Mouse (Mus musculus) liver, adult 2 months (tissue): ENCODE measurements around the gene Plekhg5. TPM values are rescaled to one million over a fixed set of nuclear protein-coding genes. Genes with fewer than 3 reads are reported as not detected.

ENCODE experiments used
- DNase-seq: peaks from one replicate; pipeline ENCODE4 v3.0.0-alpha.2; 2011; ENCODE audit warnings: low read depth, low spot score; ENCODE audit errors: extremely low read depth
- H3K27ac ChIP-seq: fragments of 200-500 bp; replicated peaks from 2 replicates; pipeline ENCODE4 v1.5.1; 2012; ENCODE audit warnings: low read depth, mild to moderate bottlenecking, control low read depth, inconsistent platforms, low read length; ENCODE audit not compliant: insufficient read depth
- H3K27me3 ChIP-seq: fragments of 200-500 bp; 2 replicates; pipeline ENCODE4 v1.6.1; 2012; ENCODE audit warnings: mild to moderate bottlenecking, moderate library complexity, low read length, inconsistent platforms; ENCODE audit not compliant: control insufficient read depth, insufficient read depth
- H3K36me3 ChIP-seq: fragments of 200-500 bp; 2 replicates; pipeline ENCODE4 v1.6.1; 2012; ENCODE audit warnings: low read length, inconsistent platforms; ENCODE audit not compliant: control insufficient read depth, insufficient read depth
- H3K4me1 ChIP-seq: fragments of 200-500 bp; 2 replicates; pipeline ENCODE4 v1.6.1; 2011; ENCODE audit warnings: low read length; ENCODE audit not compliant: control insufficient read depth, insufficient read depth
- H3K4me3 ChIP-seq: fragments of 200-500 bp; 2 replicates; pipeline ENCODE4 v1.5.1; 2011; ENCODE audit warnings: low read depth, mild to moderate bottlenecking, control low read depth, low read length, moderate library complexity; ENCODE audit not compliant: insufficient read depth
- H3K79me2 ChIP-seq: fragments of 200-500 bp; 2 replicates; pipeline ENCODE4 v1.6.1; 2012; ENCODE audit warnings: inconsistent platforms, mild to moderate bottlenecking, low read length, moderate library complexity; ENCODE audit not compliant: control insufficient read depth, insufficient read depth
- H3K9ac ChIP-seq: fragments of 200-500 bp; 2 replicates; pipeline ENCODE4 v1.6.1; 2012; ENCODE audit warnings: low read depth, mild to moderate bottlenecking, control low read depth, inconsistent platforms, low read length
- CTCF ChIP-seq: fragments of 200-500 bp; IDR thresholded peaks from 2 replicates; pipeline ENCODE4 v1.5.1; 2011; ENCODE audit warnings: low read depth, low read length, control low read depth
- POLR2A ChIP-seq: fragments of 200-500 bp; IDR thresholded peaks from 2 replicates; pipeline ENCODE4 v1.6.1; 2011; ENCODE audit warnings: low read length, control low read depth; ENCODE audit not compliant: insufficient read depth; ENCODE audit errors: extremely low read depth
- WGBS: fragments of 180-500 bp; shearing (Covaris S2); methylation state at CpG from one replicate; pipeline ENCODE4 v1.1.7; 2018; 5-methylcytosine and 5-hydroxymethylcytosine counted together
- polyA plus RNA-seq: library from polyadenylated mRNA; depleted of rRNA; stranded (reverse); fragments of >200 nt; gene quantifications from 2 replicates; pipeline ENCODE4 v1.2.3, GENCODE M21; 2012
- total RNA-seq: library from RNA; depleted of rRNA; stranded (reverse); fragments of >200 nt; gene quantifications from 2 replicates; pipeline ENCODE4 v1.2.3, GENCODE M21; 2014

Plekhg5 gene
- total and polyA plus RNA-seq, 2 experiments = 2.4 to 6.6 TPM

- no peaks in the 10 kb centered on the region for H3K79me2 ChIP-seq
- DNase-seq = no peak
- H3K27ac ChIP-seq = no peak overlapping the region
- no peak overlapping the region for H3K4me3 ChIP-seq
- TF ChIP-seq CTCF = no peak
- TF ChIP-seq POLR2A = no peak
- H3K9ac ChIP-seq = no peak overlapping the region
- WGBS = 79% methylated on average over 5 of the region's 5 CpGs
- H3K36me3 ChIP-seq = no peaks in the 10 kb centered on the region
- no peaks in the 10 kb centered on the region; the same call in 1 of the 2 replicates for H3K4me1 ChIP-seq
- no peaks in the 10 kb centered on the region for H3K27me3 ChIP-seq
These were observed 60.9 kb downstream of the Plekhg5 start for GRCm38 (mm10) chr4:152133213-152133612.

- no peaks in the 10 kb centered on the region for H3K36me3 ChIP-seq
- no peak overlapping the region for H3K4me3 ChIP-seq
- no peaks in the 10 kb centered on the region for H3K79me2 ChIP-seq
- no peaks in the 10 kb centered on the region for H3K27me3 ChIP-seq
- DNase-seq = peak; percentile 27
- H3K27ac ChIP-seq = no peak overlapping the region
- H3K9ac ChIP-seq = no peak overlapping the region
- peaks cover 5% of the 10 kb centered on the region; the same call in 1 of the 2 replicates for H3K4me1 ChIP-seq
- TF ChIP-seq CTCF (peak; percentile 87), POLR2A (no peak)
These were observed 62.2 kb downstream of the Plekhg5 start for GRCm38 (mm10) chr4:152134507-152134906.

GRCm38 (mm10) chr4:152135363-152135762, 63.1 kb downstream of the Plekhg5 start:
- H3K36me3 ChIP-seq = no peaks in the 10 kb centered on the region
- H3K9ac ChIP-seq = no peak overlapping the region
- no peak overlapping the region for H3K27ac ChIP-seq
- no peaks in the 10 kb centered on the region for H3K27me3 ChIP-seq
- H3K4me1 ChIP-seq = peaks cover 5% of the 10 kb centered on the region; the same call in 1 of the 2 replicates
- TF ChIP-seq CTCF (no peak), POLR2A (no peak)
- 77% methylated on average over 12 of the region's 12 CpGs for WGBS
- no peaks in the 10 kb centered on the region for H3K79me2 ChIP-seq
- no peak for DNase-seq
- H3K4me3 ChIP-seq = no peak overlapping the region

- no peaks in the 10 kb centered on the region for H3K79me2 ChIP-seq
- H3K27ac ChIP-seq = no peak overlapping the region
- DNase-seq = peak; percentile 18
- TF ChIP-seq POLR2A (no peak), CTCF (peak; percentile 64)
- H3K27me3 ChIP-seq = no peaks in the 10 kb centered on the region
- no peak overlapping the region for H3K9ac ChIP-seq
- 58% methylated on average over 6 of the region's 6 CpGs for WGBS
- H3K4me1 ChIP-seq = peaks cover 5% of the 10 kb centered on the region; the same call in 1 of the 2 replicates
- H3K4me3 ChIP-seq = no peak overlapping the region
- no peaks in the 10 kb centered on the region for H3K36me3 ChIP-seq
These were observed 64.0 kb downstream of the Plekhg5 start for GRCm38 (mm10) chr4:152136112-152136875.

GRCm38 (mm10) chr4:152136876-152137250, 64.6 kb downstream of the Plekhg5 start:
- Histone ChIP-seq H3K27ac (no peak overlapping the region), H3K9ac (no peak overlapping the region), H3K27me3 (no peaks in the 10 kb centered on the region), H3K4me3 (no peak overlapping the region), H3K79me2 (no peaks in the 10 kb centered on the region), H3K36me3 (no peaks in the 10 kb centered on the region), H3K4me1 (peaks cover 5% of the 10 kb centered on the region; the same call in 1 of the 2 replicates)
- no peak for DNase-seq
- TF ChIP-seq CTCF (no peak), POLR2A (no peak)
- WGBS = 98% methylated on average over 2 of the region's 2 CpGs
